17 mouse cellular contexts compared by ENCODE assay signal in genomic region chr3:139216945-139217344, GRCm38 (mm10).
"Had no signal": no experiment of that assay in that cellular context is flagged by ENCODE, and none has a peak within 500 bp of the region (broad histone marks: within the 10 kb centered on the region; RNA-seq: fewer than 3 reads in every experiment).

No protein-coding gene starts in this region.

- DNase-seq: forebrain, postnatal 0 days; gastrocnemius, postnatal 14 days; gastrocnemius, postnatal 36 days; heart, adult 11 months; heart, adult 2 months; heart, postnatal 14 days; heart, postnatal 36 days; kidney, adult 11 months; kidney, adult 2 months; kidney, adult 9 months; kidney, postnatal 14 days; kidney, postnatal 36 days; layer of hippocampus, adult 9-11 months; layer of hippocampus, postnatal 36 days; left cerebral cortex, postnatal 4 days had no signal

- ATAC-seq: forebrain, postnatal 0 days; hindbrain, postnatal 0 days; intestine, embryonic 16.5 days had no signal
